Mouse (Mus musculus) thymus, postnatal 0 days (tissue): ENCODE measurements around the gene Paqr5. TPM values are rescaled to one million over a fixed set of nuclear protein-coding genes. Genes with fewer than 3 reads are reported as not detected.

Source experiments
- DNase-seq: peaks from one replicate; pipeline ENCODE4 v3.0.0-alpha.2; 2015; ENCODE audit warnings: low spot score
- polyA plus RNA-seq: library from polyadenylated mRNA; unstranded; fragments of >200 nt; fragmentation: Nextera tagmentation; extraction: Ambion mirVana; gene quantifications from 2 replicates; pipeline ENCODE4 v1.2.1, GENCODE M21; 2015

Paqr5 gene
- polyA plus RNA-seq, 1 experiment from 2014 or later = 3.1 TPM

DNA sequence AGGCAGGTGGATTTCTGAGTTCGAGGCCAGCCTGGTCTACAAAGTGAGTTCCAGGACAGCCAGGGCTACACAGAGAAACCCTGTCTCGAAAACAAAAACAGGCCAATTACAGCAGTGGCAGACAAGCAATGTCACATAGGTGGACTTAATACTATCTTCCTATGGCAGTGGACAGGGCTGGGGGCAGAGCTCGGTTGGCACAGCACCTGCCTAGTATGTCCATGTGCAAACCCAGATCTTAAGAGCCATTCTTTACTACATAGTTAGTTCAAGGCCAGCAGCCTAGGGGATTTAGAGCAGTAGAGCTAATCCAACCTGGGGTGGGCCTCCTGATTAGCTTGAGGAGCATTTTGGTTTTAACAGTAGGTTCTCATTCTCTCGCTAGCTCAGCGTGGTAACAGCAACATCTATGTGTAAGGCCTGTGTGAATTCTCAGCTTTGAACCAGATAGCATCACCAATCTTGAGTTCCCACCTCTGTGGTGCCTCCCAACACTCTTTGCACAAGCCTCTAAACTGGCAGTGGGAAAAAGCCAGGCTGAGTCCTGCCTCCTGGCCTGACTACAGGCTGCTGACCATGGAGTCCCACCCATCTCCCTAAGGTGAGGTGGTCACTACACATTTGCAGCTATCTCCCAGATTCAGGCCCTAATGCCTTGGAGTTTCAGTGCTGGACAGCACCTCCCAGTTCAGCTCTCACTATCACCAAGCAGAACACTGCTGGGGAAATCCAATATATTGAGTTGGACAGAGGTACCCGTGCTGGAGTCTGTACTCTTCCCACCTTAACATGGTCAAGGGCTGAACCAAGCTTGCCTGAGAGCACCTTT is 115.1 kb downstream of the Paqr5 start:
- DNase-seq = no peak

DNA sequence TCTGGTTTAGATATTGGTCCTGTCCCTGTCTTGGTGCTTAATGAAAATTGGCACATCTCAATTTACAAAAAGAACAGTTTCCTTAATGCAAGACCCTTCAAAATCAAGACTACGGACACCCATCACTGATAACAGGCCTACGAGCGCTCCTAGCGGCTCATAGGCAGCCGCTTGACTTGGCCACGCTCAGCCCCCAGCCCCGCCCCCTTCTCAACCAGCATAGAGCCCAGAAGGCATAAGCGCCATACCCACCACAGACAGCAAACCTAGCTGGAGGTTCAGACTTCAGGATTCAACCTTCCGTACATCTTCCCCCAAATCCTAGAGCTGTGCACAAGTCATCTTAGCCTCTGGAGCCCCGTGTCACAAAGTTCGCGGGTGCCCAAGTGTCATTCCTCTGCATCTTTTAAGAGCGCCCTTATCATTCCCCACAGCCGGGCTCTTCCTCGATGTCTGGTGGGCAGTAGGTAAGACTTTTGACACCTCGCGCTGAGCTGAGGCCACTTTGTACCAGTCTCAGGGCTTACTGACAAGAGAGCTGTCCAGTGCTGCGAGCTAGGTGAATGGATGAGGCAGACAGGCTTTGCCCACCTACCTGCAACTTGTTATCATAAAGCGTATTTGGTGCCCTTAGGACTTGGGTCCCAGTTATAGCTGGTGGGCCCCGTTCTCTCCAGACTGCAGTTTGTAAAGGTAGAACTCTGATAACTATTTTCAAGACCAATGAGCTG is 116.0 kb downstream of the Paqr5 start:
- no peak for DNase-seq

DNA sequence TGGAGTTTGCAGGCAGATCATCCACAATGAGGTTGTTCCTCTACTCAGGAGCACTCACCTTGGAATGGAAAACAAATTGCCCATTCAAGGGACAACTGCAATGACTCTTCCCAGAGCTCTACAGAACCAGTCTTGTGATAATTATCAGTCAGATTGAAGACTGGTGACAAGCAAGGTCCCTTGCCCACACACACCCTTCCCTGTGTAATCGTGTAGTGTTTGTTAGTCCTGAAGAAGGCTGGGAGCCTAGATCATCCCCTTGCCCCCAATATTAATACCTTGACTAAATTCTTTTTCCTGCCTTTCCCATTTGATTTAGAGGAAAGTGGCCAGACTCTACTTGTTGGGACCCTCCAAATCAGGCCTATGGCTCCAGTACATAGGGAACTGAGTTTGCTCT is 117.0 kb downstream of the Paqr5 start:
- no peak for DNase-seq

DNA sequence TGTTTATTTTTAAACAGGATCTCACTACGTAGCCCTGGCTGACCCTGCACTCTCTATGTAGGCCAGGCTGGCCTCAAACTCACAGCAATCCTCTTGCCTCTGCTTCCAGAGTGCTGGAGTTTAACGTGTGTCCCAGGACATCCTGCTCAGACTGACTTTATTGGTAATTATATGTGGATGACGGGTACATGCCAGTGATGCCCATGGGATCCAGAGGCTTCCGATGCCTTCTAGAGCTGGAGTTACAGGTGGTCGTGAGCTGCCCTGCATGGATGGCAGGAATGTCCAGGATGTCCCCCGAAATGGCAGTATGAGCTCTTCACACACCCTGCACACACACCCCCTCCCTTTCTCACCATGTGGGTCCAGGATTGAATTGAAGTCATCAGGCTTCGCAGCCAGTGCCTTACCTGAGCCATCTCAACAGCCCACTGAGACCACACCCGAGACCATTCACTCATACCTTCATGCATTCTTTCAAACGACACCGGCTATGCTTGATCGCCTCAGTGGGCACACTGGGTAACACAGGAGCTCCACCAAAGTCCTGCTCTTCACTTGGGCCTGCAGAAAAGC is 117.7 kb downstream of the Paqr5 start:
- DNase-seq = no peak

DNA sequence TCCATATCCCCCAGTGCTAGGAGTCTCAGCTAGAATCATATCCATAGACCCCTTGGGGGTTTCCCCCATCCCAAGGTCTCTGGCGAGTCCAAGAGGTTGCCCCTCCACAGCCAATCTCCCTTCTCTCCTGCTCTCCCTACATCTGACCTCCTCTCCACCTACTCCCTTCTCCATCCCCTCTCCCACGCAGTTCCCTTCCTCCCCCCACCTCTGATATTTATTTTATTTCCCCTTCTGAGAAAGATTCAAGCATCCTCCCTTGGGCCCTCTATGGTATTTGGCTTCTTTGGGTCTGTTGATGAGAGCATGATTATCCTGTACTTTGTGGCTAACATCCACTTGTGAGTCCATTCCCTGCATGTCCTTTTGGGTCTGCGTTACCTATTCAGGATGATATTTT is 118.3 kb downstream of the Paqr5 start:
- no peak for DNase-seq

DNA sequence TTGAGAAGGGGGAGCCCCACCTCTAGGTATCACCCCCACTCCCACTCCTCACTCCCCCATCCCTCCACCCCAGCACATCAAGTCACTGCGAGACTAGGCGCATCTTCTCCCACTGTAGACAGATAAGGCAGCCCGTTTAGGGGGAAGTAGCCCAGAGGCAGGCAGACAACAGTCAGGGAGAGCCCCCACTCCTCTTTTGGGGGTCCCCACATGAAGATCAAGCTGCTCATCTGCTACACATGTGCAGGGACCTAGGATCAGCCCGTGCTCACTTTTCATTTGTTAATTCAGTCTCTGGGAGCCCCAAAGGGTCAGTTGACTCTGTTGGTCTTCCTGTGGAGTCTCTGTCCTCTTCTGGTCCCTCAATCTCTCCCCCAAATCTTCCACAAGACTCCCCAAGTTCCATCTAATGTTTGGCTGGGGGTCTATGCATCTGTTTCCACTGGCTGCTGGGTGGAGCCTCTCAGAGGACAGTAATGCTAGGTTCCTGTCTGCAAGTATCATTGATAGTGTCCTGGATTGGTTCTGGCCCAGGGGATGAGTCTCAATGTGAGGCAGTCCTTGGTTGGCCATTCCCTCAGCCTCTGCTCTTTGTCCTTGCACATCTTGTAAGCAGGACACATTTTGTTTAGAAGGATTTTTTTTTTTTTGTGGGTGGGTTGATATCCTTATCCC is 118.9 kb downstream of the Paqr5 start:
- DNase-seq = no peak

DNA sequence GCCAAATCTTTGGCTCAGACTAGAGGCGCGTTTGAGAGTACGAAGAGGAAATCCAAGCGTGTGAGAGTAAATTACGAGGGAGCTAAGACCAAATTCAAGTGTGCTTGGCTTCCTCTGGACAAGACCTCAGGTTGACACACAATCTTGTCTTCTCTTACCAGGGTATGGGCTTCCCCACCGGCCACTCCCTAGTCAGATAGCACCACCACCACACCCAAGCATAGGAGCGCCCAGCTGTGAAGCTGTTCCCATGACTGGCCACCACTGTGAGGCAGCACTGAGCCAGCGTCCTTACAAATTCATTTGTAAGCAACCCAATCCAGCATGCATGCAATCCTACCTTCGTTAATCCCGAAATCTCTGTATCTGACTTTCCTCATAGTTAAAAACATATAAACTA is 119.7 kb downstream of the Paqr5 start:
- DNase-seq = peak; percentile 47

DNA sequence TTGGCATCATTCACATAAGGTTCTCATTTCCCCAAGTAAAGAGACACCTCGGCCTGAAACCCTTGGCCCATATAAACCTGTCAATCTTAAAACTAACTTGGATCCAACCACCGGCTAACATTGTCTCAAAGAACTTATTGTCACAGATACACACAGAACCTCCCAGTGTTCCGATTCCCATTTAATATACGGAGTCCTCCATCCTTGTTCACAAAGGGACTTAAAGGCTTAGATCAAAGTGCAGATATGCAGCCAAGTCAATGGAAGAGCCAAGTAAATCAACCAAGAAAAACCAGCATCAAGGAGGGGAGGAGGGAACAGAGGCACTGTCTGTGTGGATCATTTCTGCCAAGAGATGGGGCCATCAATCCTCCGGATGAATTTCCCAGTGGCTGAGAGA is 121.1 kb downstream of the Paqr5 start:
- no peak for DNase-seq

DNA sequence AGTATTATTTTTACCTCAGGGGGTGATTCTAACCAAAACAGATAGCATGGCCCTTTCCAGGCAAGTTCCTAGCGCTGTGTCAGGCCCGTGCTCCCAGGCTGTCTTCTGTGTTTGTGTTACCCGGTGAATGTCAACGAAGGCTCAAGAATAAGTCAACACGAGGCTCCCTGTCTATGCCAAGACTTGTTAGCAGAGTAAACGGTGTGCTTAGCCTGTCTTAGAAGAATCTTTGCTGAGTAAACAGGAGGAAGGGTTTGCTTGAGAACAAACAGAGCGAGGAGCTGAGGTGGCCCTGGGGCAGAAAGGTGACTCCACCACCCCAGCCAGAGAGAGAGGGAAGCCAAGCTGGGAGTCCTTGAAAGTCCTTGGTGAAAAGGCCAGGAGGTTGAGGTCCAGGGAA is 122.5 kb downstream of the Paqr5 start:
- no peak for DNase-seq

Other genes starting within 250 kb of the Paqr5 start
- 2,029 and 2,097 TPM in 2 replicates for gene Rplp1, start 112.3 kb downstream of the Paqr5 start, polyA plus RNA-seq
- 106 and 107 TPM in 2 replicates for gene Kif23, start 80.1 kb downstream of the Paqr5 start, polyA plus RNA-seq
- gene Glce, start 95.8 kb upstream of the Paqr5 start, polyA plus RNA-seq = 7.2 and 8.3 TPM in 2 replicates